Mouse (Mus musculus): ENCODE measurements around the gene Thbs3.
A peak's percentile ranks its signal among the peaks of the same experiment; 100 is the strongest.

Gene Thbs3

DNA sequence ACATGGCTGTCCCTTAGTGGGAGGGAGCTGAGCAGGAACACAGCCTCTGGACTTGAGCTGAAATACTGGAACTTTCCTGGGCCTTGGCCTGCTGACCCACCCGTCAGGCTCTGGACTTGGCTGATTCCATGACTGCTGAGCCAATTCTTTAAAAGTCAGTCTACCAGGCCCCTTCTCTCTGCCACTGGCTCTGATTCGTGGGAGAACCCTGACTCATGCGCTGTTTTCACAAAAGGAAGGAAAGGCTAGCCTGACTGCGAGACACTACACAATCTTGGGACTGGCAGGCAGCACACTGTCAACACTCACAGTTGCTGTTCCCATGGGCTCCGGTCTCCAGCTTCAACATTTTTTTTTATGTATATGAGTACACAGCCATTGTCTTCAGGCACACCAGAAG is 41.2 kb downstream of the Thbs3 start:
- DNase-seq, result no peak

DNA sequence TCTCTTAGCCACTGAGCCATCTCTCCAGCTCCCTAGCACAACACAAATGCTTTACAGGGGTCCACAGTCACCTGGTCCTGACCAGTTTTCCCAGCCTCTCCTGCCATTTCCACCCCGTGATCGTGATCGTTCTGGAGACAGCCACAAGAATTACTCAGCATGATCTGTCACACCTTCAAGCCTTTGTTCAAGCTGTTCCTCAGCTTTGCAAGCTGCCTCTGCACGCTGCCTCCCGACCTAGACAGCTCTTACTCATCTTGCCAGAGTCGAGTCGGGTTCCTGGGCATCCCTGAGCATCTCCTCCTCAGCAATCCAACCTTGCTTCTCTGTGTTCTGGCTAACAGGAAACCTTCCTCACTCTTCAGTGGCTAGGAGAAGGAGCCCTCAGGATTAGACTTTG is 44.1 kb downstream of the Thbs3 start, which contains the start of gene Dpm3:
Dpm3 (plus strand) TSS at position 283 of the 400 bp plus-strand sequence.
- no peak for DNase-seq

DNA sequence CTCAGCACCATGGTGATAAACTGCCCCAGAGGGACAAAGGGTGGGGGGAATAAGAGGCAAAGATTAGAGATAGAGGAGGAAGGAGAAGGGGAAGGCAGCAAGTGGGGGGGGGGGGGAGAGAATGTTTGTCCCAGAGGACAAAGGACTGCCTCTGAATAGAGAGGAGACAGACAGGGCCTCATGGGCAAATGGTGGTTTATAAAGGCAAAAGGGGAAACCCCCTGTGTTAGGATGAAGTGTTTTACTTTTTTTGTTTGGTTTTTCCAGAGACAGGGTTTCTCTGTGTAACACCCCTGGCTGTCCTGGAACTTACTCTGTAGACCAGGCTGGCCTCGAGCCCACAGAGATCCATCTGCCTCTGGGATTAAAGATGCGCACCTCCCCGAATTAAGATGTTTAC is 45.2 kb downstream of the Thbs3 start:
- no peak for DNase-seq

DNA sequence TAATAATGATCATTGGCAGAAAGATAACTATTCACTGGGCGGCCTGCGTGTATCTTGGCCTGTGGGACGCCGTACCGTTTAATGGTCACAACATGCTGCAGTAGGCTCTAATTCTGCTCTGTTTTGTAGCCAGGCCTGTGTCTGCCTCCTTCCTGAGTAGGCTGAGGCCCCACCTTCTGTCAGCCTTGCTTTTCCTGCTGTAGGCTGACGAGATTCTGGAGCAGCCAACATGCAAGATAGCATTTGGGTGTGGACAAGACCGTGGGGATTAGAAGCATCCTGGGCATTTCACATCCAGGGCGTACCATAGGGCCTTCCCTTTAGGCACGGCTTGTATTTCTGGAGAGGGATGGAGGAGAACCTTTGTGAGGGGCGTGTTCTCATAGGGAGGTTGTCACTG is 47.4 kb downstream of the Thbs3 start:
- DNase-seq, result peak; percentile 45 to 68

DNA sequence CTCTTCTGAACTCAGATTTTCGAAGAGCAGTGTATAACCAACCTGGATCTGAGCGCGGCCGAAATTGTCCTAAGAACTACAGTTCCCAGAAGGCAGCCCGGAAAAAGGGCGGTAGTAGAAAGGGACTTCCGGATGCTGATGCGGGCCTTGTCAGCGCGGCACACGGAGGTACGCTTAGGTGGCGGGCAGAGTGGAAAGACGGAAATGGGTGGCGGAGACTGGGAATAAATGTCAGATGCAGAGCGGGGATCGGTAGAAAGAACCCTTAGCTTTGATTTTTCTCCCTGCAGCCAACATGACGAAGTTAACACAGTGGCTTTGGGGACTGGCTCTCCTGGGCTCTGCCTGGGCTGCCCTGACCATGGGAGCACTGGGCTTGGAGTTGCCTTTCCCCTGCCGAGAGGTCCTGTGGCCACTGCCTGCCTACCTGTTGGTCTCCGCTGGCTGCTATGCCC is 51.5 kb downstream of the Thbs3 start:
- DNase-seq, result peak; percentile 85 to 90

DNA sequence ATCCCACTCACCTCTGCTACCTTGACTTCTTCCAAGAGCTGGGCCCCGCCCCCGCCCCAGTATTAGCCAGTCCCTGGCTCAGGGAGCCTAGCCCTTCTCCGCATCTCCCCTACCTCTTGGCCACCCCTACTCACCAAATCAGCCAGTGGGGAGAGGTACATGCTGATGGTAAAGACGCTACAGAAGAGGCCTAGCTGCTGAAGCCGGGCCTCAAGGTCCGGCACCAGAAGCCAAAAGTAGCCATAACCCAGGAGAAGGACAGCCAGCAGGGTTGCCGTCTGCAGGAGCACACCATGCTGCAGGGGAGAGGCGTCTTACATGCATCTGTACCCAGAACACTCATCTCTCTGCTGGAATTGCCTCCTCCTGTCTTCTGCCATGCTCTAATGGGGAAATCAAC is 53.9 kb downstream of the Thbs3 start:
- DNase-seq, result no peak

DNA sequence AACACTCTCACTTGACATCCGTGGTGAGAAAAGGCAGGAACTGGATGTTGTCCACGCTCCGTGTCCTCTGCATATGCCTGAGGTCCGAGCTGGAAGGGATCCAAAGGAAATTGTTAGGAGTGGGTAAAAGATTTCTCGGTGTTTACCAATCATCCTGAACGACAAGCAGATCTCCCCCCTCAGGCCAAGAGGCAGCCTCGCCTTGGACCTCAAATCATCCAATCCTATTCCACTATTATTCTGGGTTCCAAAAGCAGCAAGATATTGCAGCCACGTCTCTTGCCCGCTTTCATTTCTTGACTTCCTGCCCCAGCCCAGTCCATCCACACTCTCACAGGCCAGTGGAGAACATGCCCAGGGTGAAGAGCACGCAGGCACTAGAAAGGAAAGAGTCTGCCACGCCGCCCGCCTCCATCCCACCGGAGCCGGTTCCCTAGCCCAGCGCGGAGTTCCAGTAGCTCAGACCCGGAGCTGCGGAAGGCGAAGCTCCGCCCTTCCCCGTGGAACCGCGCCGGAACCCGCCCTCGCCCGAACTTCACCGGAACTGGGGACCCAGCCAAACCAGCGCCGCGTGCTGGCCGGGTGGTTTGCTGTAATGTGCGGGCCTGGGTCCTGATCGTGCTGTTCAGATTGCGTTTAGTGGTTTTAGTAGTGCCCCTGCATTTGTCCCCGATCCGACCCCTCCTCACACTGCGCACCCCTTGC is 55.2 kb downstream of the Thbs3 start, which contains the start of gene Slc50a1:
Slc50a1 (minus strand) TSS at position 520 of the 705 bp plus-strand sequence.
- peak; percentile 88 to 92 for DNase-seq

DNA sequence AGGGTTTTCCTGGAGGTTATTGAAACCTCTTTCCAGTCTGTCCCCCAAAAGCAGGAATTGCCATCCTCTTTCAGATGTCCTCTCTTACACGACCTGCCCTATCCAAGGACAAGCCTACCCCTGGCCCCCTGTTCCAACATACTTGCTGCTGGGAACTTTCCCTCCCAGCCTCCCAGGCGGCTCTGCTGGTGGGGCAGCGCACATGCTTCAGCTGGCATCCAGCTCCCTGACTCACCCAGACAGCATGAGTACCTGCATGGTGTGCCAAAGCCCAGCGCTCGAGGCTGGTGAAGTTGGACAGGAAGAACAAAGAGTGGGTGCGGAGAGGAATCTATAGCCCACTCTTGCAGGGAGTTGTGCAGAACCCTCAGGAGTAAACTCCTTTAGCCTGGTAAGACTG is 55.9 kb downstream of the Thbs3 start:
- DNase-seq, result peak; percentile 34 to 66

DNA sequence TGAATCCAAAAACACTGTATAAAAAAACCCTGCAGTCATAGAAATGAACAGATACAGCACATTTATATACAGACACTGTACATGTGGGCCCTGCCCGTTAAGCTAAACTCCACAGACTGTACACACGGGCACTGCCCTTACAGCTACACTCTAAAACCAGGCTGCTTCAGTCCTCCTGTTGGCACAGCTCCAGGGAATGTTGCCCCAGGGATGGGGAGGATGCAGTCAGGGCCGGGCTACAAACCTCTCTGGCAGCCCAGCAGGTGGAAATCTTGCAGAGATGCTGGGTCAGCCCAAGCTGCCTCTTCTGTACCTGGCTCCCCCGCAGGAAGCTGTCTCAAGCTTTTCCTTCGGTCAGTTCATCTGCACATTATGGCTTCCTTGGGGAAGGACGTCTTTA is 56.8 kb downstream of the Thbs3 start:
- peak; percentile 64 to 72 for DNase-seq

DNA sequence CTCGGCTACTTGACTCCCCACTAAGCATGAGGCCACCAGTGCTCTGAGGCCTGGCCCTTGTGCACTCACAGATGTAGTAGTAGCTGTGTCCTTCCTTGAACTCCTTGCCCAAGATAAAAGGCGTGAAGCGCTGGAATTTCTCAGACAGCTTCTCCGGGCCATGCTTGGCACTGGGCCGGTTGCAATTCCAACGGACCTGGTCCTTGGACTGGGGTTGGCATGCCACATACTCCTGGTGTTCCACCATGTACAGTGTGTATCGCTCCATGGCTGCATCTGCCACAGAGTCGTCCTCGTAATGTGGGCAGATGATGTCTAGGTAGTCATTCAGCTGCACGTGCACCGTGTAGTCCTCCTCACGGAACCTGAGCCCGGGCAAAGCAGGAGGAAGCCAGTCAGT is 61.1 kb downstream of the Thbs3 start:
- DNase-seq, result peak in 1 of 2 experiments; percentile 63

Data from kidney, postnatal 25 days (tissue).